Mouse (Mus musculus) CD4-positive, CD25-positive, alpha-beta regulatory T cell, adult 2 months (primary cell): ENCODE measurements around the gene Tmem198.

Experiments used
- DNase-seq: peaks from one replicate; pipeline ENCODE4 v3.0.0-alpha.2; 2012; ENCODE audit warnings: low read depth, low spot score

Tmem198 gene

DNA sequence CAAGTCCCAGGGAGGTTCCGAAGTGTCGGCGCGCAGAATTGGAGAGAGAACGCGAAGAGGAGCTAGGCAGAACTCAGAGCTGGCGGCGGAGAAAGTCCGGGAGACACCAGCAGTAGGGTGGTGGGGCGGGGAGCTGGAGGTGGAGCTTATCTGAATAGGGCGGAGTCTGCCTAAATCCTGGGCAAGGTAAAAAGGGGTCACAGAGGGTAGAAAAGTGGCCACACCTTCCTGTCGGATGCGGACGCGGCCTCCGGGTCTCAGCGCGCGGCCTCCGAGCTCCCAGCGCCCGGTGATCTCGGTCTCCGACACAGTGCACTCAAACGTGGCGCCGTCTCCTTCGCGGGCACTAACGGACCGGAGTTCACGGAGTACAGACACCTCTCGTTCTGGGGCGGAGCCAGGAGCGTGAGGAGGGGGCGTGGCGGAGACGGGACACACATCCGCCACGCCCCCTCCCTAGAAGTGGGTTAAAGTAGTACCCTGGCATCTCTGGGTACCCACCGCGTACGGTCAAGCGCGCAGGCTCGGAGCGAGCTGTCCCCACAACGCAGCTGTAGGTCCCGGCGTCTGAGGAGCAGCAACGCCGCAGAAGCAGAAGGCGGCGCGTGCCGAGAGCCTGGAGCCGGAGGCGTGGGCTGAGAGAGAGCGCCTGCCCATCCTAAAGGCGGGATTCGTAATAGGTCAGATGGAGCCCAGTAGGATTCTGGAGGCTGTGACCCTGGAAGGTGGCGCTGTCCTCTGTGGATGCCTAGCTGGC lies 8.3 kb downstream of the Tmem198 start:
- peak; percentile 82 for DNase-seq

DNA sequence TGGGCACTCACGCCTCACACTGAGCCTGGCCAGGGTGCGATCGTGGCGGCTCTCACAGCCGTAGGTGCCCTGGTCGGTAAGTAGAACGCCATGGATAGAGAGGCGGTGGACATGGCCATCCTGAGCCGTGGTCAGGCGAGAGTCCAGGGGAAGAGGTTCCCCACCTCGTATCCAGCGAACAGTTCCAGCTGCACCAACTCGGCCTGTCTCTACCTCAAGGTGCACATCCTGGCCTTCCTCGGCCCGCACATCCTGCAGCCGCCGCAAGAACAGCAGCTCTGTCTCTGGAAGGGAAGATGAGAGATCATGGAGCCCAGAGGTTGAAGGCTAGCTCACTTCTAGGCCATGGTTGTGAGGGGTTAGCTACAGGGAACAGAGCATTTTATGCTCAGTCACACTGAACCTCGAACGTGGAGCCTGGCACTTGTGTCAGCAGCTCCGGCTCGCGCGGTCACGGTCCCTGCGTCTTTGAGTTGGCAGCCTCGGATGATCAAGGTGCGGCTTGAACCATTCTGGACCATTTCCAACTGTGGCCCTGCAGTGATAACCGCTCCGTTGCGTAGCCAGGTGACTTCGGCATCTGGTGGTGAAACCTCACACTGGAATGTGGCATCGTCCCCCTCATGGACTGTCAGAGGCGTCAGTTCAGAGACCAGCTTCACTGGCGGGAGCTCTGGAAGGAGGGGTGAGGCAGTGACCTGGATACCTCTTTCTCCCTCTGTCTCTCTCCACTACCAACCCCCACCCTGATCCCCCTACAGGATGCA lies 11.6 kb downstream of the Tmem198 start:
- no peak for DNase-seq

DNA sequence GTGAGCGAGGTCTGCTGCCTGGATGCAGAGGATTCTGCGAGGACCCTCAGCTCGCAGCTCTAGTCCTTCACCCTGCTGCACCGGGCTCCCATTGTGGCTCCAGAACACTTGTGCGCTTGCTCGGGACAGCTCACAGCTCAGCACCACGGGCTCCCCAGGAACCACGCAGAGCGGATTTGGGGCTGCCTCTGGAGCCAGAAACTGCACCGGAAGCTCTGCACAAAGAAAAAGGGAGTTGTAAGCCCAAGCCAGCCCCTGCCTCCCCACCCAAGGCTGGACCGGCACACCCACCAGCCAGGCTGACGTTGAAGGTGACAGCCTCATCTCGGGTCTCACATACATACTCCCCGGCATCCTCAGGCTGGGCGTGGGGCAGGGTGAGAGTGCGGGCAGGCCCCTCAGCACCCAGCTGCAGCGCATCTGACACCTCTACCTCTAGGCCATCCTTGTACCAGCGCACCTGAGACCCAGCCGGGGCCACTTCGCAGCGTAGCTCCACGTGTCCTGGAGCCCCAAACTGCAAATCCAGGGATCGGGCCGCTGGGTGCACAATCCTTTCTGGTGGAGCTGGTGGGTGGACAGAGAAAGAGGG lies 13.3 kb downstream of the Tmem198 start:
- DNase-seq = no peak

DNA sequence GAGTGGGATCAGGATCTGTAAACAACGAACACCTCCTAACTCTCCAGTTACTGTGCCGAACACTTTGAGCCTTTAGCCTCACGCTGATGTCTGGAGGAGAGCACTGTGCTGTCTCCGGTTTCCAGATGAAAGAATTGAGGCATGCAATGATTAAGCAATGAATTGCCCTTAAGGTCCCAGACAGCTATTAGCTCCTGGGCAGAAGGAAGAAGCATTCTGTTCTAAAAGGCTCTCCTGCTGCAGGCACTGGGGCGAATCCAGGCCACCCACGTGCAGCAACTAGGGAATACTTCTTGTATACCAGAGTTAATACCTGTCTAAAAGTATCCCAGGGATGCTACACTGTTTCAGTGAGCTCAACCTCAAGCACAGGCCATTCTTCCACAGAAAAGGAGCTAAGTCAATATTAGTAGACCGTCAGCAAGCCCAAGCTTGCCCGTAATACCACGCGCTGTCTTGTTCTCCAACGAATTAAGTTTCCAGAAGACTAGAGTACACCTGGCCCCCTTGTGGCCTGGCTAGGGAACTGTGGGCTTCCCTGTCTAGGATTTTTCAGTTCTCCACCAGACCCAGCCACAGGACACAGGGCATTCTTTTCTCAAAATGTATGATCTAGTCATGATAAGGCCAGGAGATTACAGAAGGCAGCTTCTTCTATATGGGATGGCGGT lies 15.7 kb downstream of the Tmem198 start:
- DNase-seq = peak; percentile 39

DNA sequence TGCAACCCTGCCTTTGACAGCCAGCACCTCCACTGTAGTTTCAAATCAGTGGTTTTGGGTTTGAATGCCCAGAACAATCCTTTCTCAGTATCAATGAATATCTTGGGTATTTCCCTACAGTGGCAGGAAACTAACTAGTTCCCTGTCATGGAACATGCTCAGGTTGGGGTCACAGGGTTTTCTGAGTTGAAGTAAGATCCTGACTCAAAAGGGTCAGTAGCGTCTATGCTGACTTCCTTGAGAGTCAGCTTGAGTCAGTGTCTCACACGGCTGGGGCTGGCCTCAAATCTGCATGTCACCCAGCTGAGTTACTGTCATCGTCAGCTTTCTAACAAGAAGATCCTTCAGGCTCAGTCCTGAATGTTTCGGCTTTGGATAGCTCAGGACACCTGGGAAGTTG lies 19.6 kb downstream of the Tmem198 start:
- no peak for DNase-seq

DNA sequence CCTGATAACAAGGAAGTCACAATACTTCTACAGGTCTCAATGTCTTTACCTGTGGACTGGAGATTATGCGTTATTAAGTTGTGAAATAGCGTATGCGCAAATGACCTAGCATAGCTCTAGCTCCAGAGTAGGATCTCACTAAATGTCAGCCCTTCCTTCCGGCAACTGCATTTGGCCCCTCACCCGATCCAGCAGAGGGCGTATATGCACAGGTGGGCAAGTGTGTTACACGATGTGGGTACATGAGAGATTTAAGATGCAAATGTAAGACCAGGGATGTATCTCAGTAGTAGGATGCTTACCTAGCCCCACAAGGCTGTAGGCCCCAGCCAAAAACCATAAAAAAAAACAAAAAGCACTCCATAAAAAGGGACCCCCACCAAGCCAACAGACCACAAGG lies 20.1 kb downstream of the Tmem198 start:
- DNase-seq = no peak

DNA sequence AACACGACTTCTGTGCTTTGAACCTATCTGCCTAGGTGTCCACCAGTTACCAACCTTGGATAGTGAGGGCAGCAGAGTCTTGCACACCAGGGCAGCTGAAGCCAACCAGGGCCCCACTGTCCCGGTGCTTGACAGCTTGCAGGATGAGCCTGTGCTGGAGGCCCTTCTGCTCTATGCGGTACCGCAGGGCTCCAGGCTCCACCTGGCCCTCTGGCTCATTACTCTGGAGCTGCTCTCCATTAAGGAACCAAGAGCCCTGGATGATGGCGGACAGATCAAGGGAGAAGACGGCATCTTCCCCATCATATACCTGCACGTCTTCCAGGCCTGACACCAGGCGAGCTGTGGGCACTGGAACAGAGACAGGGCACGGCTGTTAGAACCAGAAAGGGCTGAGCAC lies 22.6 kb downstream of the Tmem198 start:
- no peak for DNase-seq

DNA sequence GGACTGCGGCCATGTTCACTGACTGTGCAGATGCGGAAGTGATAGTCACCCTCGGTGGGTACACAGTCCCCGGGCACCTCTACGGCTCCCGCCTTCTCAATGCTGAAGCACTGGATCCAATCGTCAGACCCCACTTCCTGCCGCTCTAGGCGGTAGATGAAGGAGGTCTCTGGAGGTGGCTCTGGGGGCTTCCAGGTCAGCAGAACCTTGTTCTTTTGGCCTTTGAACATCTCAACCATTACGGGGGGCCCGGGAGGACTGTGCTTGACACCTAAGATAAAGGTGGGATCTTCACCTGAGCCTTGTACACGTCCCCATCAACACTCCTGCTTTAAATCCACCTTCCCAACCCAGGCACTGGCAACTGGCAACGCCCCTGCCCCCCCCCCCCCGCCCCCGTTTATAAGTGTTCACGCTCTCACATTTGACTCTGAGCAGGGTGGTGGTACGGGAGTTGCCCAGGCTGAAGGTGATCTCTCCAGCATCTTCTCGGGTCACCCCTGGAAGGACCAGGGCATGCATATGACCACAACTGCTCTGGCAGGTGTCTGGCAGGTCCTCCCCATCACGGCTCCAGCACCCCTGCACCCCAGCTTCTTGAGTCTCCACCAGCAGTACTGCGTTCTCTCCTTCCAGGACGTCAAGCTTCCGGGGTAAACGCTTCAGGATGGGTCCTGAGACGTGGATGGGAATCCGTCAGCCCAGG lies 23.8 kb downstream of the Tmem198 start:
- DNase-seq = no peak

DNA sequence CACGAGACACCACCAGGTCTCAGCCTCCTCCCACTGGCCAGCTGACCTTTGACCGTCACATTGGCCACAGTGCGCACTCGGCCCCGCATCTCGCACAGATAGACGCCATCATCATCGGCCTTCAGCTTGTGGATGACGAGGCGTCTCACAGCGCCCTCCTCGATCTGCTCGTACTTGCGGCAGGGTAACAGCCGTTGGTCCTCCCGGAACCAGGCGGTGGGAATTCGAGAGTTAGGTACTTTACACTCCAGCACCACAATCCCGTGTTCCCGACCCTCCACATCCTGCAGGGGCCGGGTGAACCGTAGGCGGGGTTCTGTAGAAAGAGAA lies 24.3 kb downstream of the Tmem198 start:
- no peak for DNase-seq

DNA sequence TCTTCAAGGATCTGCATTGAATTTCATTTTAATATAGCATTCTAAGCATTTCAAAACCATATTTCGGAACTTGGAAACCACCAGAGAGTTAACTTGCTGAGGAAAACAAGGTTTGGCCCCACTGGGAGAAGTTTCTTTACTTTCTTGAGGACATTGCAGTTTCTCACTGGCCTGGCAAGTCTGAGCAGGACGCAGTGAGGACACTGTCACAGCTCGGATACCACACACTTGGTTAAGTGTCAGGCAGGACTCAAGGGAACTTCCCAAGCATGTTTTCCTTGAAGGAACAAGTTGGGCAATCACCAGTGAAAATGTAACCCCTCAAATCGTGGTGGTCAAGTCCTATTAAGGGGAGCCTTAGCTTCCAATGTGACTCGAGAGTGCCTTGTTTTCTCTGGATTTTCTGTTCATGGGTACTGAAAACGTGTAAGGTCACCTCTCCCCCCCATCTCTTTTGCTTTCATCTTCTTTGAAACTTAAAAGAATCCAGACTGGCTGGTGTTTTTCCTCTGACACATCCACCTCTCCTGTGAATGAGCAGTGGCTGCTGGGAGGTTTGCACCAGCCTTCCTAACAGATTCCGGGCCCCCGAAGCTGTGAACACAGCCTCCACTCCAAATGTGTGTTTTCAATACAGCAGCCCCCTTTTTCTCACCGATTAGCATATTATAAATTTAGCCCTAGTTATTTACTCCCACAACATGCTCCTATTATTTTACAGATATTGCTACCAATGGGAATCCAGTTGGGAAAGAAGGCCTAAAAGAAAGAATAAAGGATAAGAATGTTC lies 25.1 kb downstream of the Tmem198 start:
- no peak for DNase-seq

DNA sequence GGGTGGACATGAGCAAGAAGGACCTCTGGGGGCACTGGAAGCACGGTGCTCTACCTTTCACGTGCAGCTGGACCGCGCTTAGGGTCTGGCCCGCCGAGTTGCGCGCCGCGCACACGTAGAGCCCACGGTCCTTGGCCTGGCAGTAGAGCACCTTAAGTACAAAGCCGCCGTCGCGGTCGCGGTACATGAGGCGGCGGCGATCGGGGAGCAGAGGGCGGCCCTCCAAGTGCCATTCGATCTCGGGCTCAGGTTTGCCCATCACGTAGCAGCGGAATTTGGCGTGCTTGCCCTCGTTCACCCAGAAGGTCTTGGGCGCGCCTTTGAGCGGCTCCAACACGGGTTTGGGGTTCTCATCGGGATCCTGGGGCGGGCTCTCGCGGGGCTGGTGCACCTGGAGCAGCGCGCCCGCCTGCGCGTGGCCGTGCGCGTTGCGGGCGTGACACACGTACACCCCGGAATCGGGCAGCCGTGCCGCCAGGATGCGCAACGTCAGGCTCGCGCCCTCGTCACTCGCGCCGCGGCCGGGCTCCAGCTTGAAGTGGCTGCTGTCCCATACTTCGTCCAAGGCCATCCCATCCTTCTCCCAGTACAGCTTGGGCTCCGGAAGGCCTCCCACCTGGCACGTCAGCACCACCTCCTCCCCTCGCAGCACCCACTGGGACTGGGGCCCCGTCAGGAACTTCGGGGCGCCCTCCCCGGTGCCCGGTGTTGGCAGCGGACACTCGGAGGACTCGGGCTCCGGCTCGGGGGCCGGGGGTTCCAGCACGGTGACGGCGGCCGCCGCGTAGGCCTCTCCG lies 26.0 kb downstream of the Tmem198 start:
- DNase-seq = no peak

DNA sequence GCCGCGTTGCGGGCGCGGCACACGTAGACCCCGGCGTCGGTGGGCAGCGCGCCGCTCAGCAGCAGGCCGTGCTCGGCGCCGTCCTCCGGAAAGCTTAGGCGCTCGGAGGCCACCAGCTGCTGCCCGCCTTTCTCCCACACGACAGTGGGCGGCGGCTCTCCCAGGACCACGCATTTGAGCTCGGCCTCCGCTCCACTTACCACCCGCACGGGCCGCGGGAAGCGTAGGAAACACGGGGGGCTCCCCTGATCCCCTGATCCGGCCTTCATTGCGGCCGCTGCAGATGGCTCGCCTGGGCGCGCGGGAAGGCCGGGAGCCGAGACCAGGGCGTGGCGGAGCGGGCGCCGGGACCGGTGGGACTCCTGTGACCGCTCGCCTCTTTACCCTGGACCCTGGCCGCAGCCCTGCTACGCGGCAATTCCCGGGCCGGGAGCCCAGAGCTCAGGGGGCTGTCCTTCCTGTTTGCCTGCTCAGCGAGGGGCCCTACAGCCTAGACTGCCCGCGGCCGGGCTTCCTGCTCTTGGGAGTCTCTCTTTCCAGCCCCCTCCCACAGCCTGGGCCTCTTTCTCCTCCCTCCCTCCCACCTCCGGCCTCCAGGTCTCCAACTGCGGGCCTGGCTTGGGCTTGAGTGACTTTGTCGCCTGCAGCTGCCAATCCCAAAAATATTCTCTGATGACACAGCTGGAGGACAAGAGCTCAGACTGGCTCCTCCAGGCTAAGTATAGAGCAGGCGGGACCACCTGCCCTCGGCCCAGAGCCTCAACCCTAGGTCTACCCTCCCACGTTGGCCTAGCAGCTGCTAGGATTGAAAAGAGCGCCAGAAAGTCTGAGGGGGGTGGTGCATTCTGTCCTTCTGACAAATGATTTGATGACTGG lies 26.9 kb downstream of the Tmem198 start, which contains the start of gene Obsl1:
Obsl1 (minus strand) TSS at position 497 of the 876 bp plus-strand sequence.
- DNase-seq = no peak

DNA sequence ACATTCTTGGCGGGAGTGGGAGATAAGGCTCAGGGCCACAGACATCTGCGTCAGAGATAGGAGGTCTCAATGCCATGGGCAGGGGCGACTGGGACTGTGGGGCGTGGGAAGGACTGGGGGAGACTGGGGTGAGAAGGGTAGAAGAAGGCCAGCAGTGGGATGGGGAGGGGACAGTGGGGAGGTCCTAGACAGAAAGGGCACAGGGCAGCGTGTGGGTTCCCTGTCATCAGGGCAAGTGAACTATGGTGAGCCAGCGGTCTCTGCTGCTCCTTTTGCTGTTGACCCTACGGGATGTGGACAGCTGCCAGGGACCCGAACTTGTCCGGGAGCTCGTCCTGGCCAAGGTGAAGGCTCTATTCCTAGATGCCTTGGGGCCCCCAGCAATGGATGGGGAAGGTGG lies 27.7 kb downstream of the Tmem198 start, which contains the start of gene Inha:
Inha (plus strand) TSS at position 72 of the 400 bp plus-strand sequence.
- no peak for DNase-seq

DNA sequence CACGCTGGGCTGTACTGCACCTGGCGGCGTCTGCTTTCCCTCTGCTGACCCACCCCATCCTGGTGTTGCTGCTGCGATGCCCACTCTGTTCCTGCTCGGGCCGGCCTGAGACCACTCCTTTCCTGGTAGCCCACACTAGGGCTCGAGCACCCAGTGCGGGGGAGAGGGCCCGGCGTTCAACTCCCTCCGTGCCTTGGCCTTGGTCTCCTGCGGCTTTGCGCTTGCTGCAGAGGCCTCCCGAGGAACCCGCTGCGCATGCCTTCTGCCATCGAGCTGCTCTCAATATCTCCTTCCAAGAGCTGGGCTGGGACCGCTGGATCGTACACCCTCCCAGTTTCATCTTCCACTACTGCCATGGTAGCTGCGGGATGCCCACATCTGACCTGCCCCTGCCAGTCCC lies 30.3 kb downstream of the Tmem198 start:
- DNase-seq = no peak

DNA sequence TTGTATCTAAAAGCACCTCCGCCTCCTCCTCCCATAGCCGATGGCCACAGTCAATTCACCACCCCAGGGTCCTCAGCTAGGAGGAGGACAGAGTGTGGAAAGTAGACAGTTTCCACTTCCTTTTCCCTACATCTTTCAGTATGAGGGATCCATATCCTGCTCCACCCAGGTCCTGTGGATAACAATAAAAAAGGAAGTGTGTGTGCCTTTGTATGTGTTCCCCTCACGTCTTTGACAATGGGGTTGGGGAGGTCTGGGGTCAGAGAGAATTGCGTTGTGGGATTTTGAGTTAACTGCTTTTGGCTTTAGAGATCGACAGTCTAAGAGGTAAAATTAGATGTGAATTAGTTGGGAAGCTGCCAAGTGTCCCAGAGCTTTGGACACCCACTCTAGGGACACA lies 30.8 kb downstream of the Tmem198 start:
- DNase-seq = no peak

DNA sequence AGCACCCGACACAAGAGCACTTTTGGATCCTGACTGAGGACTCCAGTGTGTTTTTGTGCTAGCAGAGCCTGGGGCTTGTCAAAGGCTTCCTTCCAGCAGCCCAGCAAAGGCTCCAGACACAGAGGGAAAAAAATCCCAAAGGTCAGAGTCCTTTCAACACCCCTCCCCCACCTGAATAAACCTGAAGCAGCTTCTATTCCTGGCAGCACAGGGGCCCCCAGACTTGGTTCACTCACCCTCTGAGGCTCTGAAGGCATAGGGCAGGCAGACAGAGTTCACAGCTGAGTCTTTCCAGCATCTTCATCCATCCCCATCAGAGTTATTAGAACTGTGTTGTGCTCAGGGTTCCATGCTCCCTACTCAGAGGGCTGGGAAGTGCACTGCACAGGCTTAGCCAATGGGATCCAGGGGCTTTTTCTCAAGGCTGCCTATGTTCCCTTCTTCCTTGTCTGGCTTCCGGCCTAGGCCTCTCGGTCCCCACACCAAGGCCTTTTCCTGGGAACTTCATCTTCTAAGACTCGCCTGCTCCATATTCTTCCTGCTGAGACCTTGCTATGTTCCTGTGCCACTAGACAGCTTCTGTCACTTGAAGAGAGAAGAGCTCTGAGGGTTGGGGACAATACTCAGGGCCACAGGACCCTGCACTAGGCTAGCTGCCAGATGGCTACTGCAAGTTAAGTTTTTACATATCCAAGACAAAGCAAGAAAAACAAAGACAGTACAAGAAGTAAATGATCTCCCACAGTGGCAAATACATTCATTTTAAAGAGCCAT lies 32.3 kb downstream of the Tmem198 start:
- no peak for DNase-seq

DNA sequence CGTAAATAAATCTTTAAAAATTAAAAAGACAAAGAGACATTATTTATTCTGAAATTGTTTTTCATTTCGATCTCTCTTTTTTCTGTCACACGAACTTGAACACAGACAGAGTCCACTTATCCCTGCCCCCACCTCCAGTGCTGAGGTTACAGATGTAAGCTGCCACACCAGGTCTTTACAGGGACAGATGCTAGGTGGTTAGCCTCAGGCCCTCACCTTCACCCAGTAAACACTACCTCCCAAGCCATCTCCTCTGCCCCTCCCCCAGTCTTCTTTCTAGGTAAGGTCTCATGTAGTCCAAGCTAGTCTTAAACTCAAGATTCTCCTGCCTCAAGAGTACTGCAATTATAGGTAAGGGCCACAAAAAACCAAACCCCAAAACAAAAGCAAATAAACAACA lies 33.2 kb downstream of the Tmem198 start:
- no peak for DNase-seq

DNA sequence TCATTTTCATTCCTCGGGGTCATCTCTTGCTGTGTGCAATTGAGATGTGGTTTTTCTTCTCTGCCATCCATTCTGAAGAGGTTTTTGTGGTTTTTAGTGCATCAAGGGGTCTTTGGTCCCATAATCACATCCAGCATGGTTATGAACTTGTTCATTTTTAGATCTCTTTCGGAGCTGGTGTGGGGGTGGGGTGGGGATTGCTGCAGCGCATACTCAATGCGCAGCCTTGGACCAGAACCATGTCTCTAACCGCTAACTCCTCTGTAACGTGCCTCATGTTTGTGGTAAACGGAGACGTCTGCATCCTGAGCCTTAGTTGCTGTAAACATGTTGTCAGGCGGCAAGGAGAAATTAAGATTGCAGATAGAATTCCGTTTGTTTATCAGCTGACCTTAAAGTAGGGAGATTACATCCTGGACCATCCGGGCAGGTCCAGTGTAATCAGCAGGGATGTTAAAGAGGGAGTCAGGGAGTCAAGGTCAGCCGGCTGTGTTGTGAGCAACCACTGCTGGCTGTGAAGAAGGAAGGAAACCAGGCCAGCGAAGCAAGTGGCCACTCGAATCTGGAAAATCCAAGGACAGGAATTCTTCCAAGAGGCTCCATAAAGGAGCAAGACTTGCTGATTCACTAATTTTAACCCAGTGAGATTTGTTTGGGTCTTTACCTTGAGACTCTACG lies 37.5 kb downstream of the Tmem198 start:
- DNase-seq = no peak
